Mouse (Mus musculus): Measurements from ENCODE around the gene Prrt1. TPM values are rescaled to one million over a fixed set of nuclear protein-coding genes. Genes with fewer than 3 reads are reported as not detected.

Prrt1 gene
- polyA plus RNA-seq, 1 experiment = not detected

DNA sequence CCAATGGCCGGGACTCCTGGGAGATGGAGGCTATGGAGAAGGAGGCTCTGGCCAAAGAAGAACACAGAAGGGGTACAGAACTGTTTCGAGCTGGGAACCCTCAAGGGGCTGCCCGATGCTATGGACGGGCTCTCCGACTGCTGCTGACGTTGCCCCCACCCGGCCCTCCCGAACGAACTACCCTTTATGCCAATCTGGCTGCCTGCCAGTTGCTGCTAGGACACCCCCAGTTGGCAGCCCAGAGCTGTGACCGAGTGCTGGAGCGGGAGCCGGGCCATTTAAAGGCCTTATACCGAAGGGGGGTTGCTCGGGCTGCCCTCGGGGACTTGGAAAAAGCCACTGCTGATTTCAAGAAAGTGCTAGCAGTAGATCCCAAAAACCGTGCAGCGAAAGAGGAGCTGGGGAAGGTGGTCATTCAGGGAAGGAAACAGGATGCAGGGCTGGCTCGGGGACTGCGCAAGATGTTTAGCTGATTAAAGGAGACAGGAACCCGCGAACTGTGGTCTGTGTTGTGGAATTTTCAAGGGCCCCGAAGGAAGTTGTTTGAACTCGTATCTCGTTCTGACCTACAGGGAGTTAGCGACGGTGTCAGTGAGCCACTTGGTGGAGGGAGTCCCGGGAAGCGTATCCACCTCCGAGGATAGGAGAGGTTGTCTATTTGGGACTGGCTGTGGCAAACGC is 16.6 kb downstream of the Prrt1 start:
- Histone ChIP-seq H3K36me3 (ENCODE audit: control insufficient read depth, insufficient read depth, low read length, poor library complexity, severe bottlenecking) (peaks cover 4% of the 10 kb centered on the region; the same call in 1 of the 2 replicates), H3K9me3 (replicated peaks; ENCODE audit: control insufficient read depth, insufficient read depth, low read length, poor library complexity, severe bottlenecking) (no peaks in the 10 kb centered on the region), H3K4me1 (ENCODE audit: control insufficient read depth, insufficient read depth, low read length) (no peaks in the 10 kb centered on the region), H3K4me3 (ENCODE audit: low read depth, low read length) (peak overlapping the region; percentile 52), H3K27me3 (ENCODE audit: control insufficient read depth, insufficient read depth, low read length, poor library complexity, severe bottlenecking) (no peaks in the 10 kb centered on the region), H3K9ac (ENCODE audit: low read depth, poor library complexity, severe bottlenecking) (peak overlapping the region; percentile 49), H3K27ac (ENCODE audit: insufficient read depth, low read length) (no peak overlapping the region)
- TF ChIP-seq CTCF (IDR thresholded peaks at IDR 0.05; ENCODE audit: low read depth, low read length) (no peak), POLR2A (IDR thresholded peaks at IDR 0.05; ENCODE audit: insufficient read depth, low read length) (no peak), EP300 (IDR thresholded peaks at IDR 0.05; ENCODE audit: insufficient read depth, low read depth, low read length) (no peak)

DNA sequence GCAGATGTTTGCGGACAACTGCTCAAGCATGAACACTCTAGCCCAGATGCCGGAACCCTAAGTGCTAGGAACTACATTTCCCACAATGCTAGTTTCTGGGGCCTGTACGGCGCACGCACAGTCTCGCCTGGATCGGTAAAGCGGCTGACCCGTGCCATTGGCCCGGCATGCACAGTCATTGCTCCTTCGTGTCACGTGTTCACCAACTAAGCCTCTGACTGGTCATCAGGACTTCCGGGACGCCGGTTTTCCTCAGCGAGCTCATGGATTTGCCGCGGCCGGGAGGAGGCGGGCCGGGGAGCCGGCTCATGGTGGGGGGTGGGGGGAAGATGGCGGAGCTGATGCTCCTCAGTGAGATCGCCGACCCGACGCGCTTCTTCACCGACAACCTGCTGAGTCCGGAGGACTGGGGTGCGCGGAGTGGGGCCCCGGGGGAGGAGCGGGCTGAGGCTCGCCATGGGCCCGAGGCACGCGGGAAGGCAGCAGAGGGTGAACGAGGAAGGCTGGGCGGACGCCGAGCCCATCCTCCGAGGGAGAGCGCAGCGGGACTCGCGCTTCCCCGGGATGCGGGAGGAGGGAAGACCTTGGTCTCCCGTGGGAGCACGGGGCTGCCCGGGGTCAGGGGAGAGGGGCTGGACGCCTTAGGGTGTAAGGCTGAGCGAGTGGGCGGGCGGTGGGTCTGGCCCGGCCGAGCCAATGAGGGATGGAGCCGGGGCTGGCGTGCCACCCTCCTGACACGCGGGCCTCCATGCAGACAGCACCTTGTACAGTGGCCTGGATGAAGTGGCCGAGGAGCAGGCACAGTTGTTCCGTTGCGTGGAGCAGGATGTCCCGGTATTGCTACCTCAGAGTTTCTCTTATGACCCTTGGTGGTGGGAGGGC is 17.8 kb downstream of the Prrt1 start, which contains the start of gene Atf6b:
Gene Atf6b (plus strand): TSS at position 241 of the 882 bp plus-strand sequence.
- TF ChIP-seq POLR2A (IDR thresholded peaks at IDR 0.05; ENCODE audit: insufficient read depth, low read length) (no peak), EP300 (IDR thresholded peaks at IDR 0.05; ENCODE audit: insufficient read depth, low read depth, low read length) (no peak), CTCF (IDR thresholded peaks at IDR 0.05; ENCODE audit: low read depth, low read length) (no peak)
- no peaks in the 10 kb centered on the region for H3K4me1 ChIP-seq (ENCODE audit: control insufficient read depth, insufficient read depth, low read length)
- peaks cover 4% of the 10 kb centered on the region; the same call in 1 of the 2 replicates for H3K36me3 ChIP-seq (ENCODE audit: control insufficient read depth, insufficient read depth, low read length, poor library complexity, severe bottlenecking)
- peak within 1 kb of the TSS; percentile 93 for H3K4me3 ChIP-seq (ENCODE audit: low read depth, low read length)
- H3K9ac ChIP-seq (ENCODE audit: low read depth, poor library complexity, severe bottlenecking) = peak within 1 kb of the TSS; percentile 73
- no peaks in the 10 kb centered on the region for H3K27me3 ChIP-seq (ENCODE audit: control insufficient read depth, insufficient read depth, low read length, poor library complexity, severe bottlenecking)
- H3K9me3 ChIP-seq (replicated peaks; ENCODE audit: control insufficient read depth, insufficient read depth, low read length, poor library complexity, severe bottlenecking) = no peaks in the 10 kb centered on the region
- no peak within 1 kb of the TSS for H3K27ac ChIP-seq (ENCODE audit: insufficient read depth, low read length)

DNA sequence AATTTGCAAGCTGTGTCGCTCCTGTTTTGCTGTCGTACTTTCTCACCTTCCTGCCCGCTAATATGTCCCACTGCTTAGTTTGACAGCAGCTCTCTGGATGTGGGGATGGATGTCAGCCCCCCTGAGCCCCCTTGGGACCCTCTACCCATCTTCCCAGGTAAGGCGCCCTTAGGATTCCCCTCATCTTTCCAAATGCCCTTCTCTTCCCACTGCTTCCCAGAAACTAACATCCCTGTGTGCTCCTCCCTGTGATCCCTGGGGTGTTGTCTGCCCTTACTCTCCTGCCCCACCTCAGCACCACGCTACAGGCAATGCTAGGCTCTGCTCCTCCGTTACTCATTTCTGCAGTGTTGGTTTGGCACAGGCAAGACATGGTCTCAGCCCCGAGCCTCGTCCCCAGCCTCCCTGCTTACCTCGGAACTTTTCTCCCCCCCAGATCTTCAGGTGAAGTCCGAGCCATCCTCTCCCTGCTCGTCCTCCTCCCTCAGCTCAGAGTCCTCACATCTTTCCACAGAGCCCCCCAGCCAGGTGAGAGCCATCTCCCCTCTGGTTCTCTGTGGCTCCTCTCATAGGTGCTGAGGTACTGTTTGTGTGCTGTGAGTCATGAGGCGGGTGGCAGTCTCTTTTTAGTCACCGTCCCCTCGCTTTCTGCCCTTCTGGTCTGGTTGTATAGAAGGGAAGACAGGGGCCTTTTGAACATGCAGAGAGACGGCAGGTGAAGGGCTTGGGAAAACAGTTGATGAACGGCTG is 19.0 kb downstream of the Prrt1 start:
- Histone ChIP-seq H3K4me1 (ENCODE audit: control insufficient read depth, insufficient read depth, low read length) (no peaks in the 10 kb centered on the region), H3K27me3 (ENCODE audit: control insufficient read depth, insufficient read depth, low read length, poor library complexity, severe bottlenecking) (no peaks in the 10 kb centered on the region), H3K4me3 (ENCODE audit: low read depth, low read length) (no peak overlapping the region), H3K36me3 (ENCODE audit: control insufficient read depth, insufficient read depth, low read length, poor library complexity, severe bottlenecking) (peaks cover 4% of the 10 kb centered on the region; the same call in 1 of the 2 replicates), H3K27ac (ENCODE audit: insufficient read depth, low read length) (no peak overlapping the region), H3K9ac (ENCODE audit: low read depth, poor library complexity, severe bottlenecking) (no peak overlapping the region), H3K9me3 (replicated peaks; ENCODE audit: control insufficient read depth, insufficient read depth, low read length, poor library complexity, severe bottlenecking) (no peaks in the 10 kb centered on the region)
- TF ChIP-seq EP300 (IDR thresholded peaks at IDR 0.05; ENCODE audit: insufficient read depth, low read depth, low read length) (no peak), POLR2A (IDR thresholded peaks at IDR 0.05; ENCODE audit: insufficient read depth, low read length) (no peak), CTCF (IDR thresholded peaks at IDR 0.05; ENCODE audit: low read depth, low read length) (no peak)

DNA sequence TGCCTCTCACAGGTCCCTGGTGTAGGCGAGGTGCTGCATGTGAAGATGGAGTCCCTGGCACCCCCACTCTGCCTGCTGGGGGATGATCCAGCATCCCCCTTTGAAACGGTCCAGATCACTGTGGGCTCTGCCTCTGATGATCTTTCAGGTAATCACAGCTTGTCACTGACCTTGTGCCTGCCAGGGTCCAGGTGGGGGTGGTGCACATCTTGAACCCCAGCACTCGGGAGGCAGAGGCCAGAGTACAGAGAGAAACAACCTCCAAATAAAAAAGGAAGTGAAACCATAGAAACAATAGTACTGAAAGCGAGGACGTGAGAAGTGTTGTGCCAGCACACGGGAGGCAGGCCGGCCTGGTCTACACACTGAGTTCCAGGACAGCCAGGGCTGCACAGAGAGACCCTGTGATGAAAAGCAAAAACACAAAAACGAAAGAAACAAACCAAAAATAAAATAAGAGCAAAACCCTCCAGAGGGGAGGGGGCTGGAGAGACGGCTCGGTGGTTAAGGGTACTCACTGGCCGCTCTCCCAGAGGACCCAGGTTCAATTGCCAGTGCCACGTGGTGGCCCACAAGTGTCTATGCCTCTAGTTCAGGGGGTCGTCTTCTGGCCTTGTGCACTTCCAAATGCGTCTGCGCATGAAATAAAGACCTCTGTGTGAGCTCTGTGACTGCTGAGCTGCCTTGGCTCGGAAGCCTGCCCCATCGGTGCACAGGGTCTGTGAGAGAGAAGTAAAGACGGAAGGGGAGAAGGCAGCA is 20.0 kb downstream of the Prrt1 start:
- Histone ChIP-seq H3K27ac (ENCODE audit: insufficient read depth, low read length) (no peak overlapping the region), H3K36me3 (ENCODE audit: control insufficient read depth, insufficient read depth, low read length, poor library complexity, severe bottlenecking) (peaks cover 9% of the 10 kb centered on the region; the same call in 1 of the 2 replicates), H3K4me1 (ENCODE audit: control insufficient read depth, insufficient read depth, low read length) (no peaks in the 10 kb centered on the region), H3K4me3 (ENCODE audit: low read depth, low read length) (no peak overlapping the region), H3K27me3 (ENCODE audit: control insufficient read depth, insufficient read depth, low read length, poor library complexity, severe bottlenecking) (no peaks in the 10 kb centered on the region), H3K9me3 (replicated peaks; ENCODE audit: control insufficient read depth, insufficient read depth, low read length, poor library complexity, severe bottlenecking) (no peaks in the 10 kb centered on the region), H3K9ac (ENCODE audit: low read depth, poor library complexity, severe bottlenecking) (no peak overlapping the region)
- TF ChIP-seq EP300 (IDR thresholded peaks at IDR 0.05; ENCODE audit: insufficient read depth, low read depth, low read length) (no peak), CTCF (IDR thresholded peaks at IDR 0.05; ENCODE audit: low read depth, low read length) (no peak), POLR2A (IDR thresholded peaks at IDR 0.05; ENCODE audit: insufficient read depth, low read length) (no peak)

DNA sequence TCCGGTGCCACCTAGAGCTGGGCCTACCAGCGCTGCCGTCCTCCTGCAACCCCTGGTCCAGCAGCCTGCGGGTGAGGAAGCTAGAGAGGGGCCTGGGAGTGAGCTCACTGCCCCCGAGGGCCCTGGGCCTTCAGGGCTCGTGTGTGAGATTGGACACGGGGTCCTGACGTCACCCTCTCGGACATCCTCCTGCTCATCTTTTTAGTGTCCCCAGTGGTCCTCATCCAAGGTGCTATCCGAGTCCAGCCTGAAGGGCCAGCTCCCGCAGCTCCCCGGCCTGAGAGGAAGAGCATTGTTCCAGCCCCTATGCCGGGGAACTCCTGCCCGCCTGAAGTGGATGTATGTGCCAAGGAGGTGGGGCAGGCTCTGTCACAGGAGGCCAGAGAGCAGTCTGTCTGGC is 21.4 kb downstream of the Prrt1 start:
- Histone ChIP-seq H3K9me3 (replicated peaks; ENCODE audit: control insufficient read depth, insufficient read depth, low read length, poor library complexity, severe bottlenecking) (no peaks in the 10 kb centered on the region), H3K4me1 (ENCODE audit: control insufficient read depth, insufficient read depth, low read length) (no peaks in the 10 kb centered on the region), H3K27me3 (ENCODE audit: control insufficient read depth, insufficient read depth, low read length, poor library complexity, severe bottlenecking) (no peaks in the 10 kb centered on the region), H3K27ac (ENCODE audit: insufficient read depth, low read length) (no peak overlapping the region), H3K9ac (ENCODE audit: low read depth, poor library complexity, severe bottlenecking) (no peak overlapping the region), H3K36me3 (ENCODE audit: control insufficient read depth, insufficient read depth, low read length, poor library complexity, severe bottlenecking) (peaks cover 9% of the 10 kb centered on the region; the same call in 1 of the 2 replicates), H3K4me3 (ENCODE audit: low read depth, low read length) (no peak overlapping the region)
- no peak for TF ChIP-seq POLR2A (IDR thresholded peaks at IDR 0.05; ENCODE audit: insufficient read depth, low read length)
- TF ChIP-seq EP300 (IDR thresholded peaks at IDR 0.05; ENCODE audit: insufficient read depth, low read depth, low read length) = no peak
- TF ChIP-seq CTCF (IDR thresholded peaks at IDR 0.05; ENCODE audit: low read depth, low read length) = no peak

Measured in ES-Bruce4 (cell line).